Mouse (Mus musculus): ENCODE results near the gene Ace3. TPM values are rescaled to one million over a fixed set of nuclear protein-coding genes. Genes with fewer than 3 reads are reported as not detected.

Gene Ace3
- not detected in 2 replicates for polyA plus RNA-seq (2012; ENCODE audit: insufficient read depth, insufficient read length, missing spikeins)

DNA sequence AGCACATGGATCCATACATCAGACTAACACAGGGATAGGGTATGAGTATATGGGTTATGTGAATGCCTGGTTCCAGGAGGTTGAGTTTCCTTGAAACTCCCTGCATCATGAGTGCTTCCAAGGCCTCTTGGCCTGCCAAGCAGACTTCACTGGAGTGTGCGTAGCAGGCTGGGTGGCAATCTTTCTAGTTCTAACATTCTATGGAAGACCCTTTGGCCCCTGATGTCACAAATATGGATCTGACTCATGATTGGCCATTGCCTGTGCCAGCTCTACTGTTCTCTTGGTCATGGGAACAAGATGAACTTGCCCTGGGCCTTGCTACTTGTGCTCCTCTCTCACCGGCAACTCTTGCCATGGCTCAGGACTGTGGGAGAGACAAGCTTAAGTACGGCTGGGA is at the start of gene Ace3:
TSS of gene Ace3 (plus strand) at position 301 of the 400 bp plus-strand sequence.
- Histone ChIP-seq H3K4me3 (ENCODE audit: insufficient read depth, low read length) (no peak within 1 kb of the TSS), H3K4me1 (ENCODE audit: control insufficient read depth, insufficient read depth, low read length) (peaks cover 6% of the 10 kb centered on the region), H3K27ac (ENCODE audit: insufficient read depth, low read depth, low read length) (no peak within 1 kb of the TSS)
- TF ChIP-seq CTCF (IDR thresholded peaks at IDR 0.05; ENCODE audit: low read depth, low read length) = no peak
- TF ChIP-seq POLR2A (IDR thresholded peaks at IDR 0.05; ENCODE audit: borderline replicate concordance, low read depth, low read length) = no peak

GRCm38 (mm10) chr11:105944770-105945672 is 49.5 kb upstream of the Ace3 start:
- Histone ChIP-seq H3K4me1 (ENCODE audit: control insufficient read depth, insufficient read depth, low read length) (peaks cover 5% of the 10 kb centered on the region; the same call in 1 of the 2 replicates), H3K27ac (ENCODE audit: insufficient read depth, low read depth, low read length) (no peak overlapping the region), H3K4me3 (ENCODE audit: insufficient read depth, low read length) (no peak overlapping the region)
- TF ChIP-seq CTCF (IDR thresholded peaks at IDR 0.05; ENCODE audit: low read depth, low read length) = no peak
- no peak for TF ChIP-seq POLR2A (IDR thresholded peaks at IDR 0.05; ENCODE audit: borderline replicate concordance, low read depth, low read length)

GRCm38 (mm10) chr11:105946694-105947154 is 47.8 kb upstream of the Ace3 start:
- no peak overlapping the region for H3K27ac ChIP-seq (ENCODE audit: insufficient read depth, low read depth, low read length)
- peaks cover 5% of the 10 kb centered on the region; the same call in 1 of the 2 replicates for H3K4me1 ChIP-seq (ENCODE audit: control insufficient read depth, insufficient read depth, low read length)
- H3K4me3 ChIP-seq (ENCODE audit: insufficient read depth, low read length) = no peak overlapping the region
- no peak for TF ChIP-seq CTCF (IDR thresholded peaks at IDR 0.05; ENCODE audit: low read depth, low read length)
- no peak for TF ChIP-seq POLR2A (IDR thresholded peaks at IDR 0.05; ENCODE audit: borderline replicate concordance, low read depth, low read length)

GRCm38 (mm10) chr11:105948255-105948654 is 46.2 kb upstream of the Ace3 start:
- Histone ChIP-seq H3K4me1 (ENCODE audit: control insufficient read depth, insufficient read depth, low read length) (peaks cover 14% of the 10 kb centered on the region), H3K27ac (ENCODE audit: insufficient read depth, low read depth, low read length) (no peak overlapping the region), H3K4me3 (ENCODE audit: insufficient read depth, low read length) (no peak overlapping the region)
- TF ChIP-seq CTCF (IDR thresholded peaks at IDR 0.05; ENCODE audit: low read depth, low read length) (no peak), POLR2A (IDR thresholded peaks at IDR 0.05; ENCODE audit: borderline replicate concordance, low read depth, low read length) (no peak)

GRCm38 (mm10) chr11:105950519-105950918 is 44.0 kb upstream of the Ace3 start:
- Histone ChIP-seq H3K4me1 (ENCODE audit: control insufficient read depth, insufficient read depth, low read length) (peaks cover 22% of the 10 kb centered on the region), H3K4me3 (ENCODE audit: insufficient read depth, low read length) (no peak overlapping the region), H3K27ac (ENCODE audit: insufficient read depth, low read depth, low read length) (no peak overlapping the region)
- TF ChIP-seq CTCF (IDR thresholded peaks at IDR 0.05; ENCODE audit: low read depth, low read length) = no peak
- no peak for TF ChIP-seq POLR2A (IDR thresholded peaks at IDR 0.05; ENCODE audit: borderline replicate concordance, low read depth, low read length)

DNA sequence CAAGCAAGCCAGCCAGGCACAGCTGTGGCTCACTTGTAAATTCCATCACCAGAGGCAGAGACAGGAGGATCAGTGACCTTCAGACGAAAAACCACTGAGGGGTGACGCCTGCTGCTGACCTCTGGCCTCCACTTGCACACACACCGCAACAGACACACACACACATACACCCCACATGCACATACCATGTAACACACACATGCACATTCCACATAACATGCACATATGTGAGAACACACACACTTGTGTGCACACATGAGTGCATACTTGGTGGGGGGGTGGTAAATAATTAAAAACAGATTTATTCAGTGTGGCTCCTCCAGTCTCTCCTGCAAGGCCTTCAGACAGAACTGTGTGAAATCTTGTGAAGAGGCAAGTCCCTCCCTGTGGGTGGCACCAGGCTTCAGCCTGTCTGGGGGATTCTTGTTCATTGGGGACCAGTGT is 42.9 kb upstream of the Ace3 start:
- H3K4me3 ChIP-seq (ENCODE audit: insufficient read depth, low read length) = no peak overlapping the region
- TF ChIP-seq POLR2A (IDR thresholded peaks at IDR 0.05; ENCODE audit: borderline replicate concordance, low read depth, low read length) = no peak
- no peak for TF ChIP-seq CTCF (IDR thresholded peaks at IDR 0.05; ENCODE audit: low read depth, low read length)
- H3K27ac ChIP-seq (ENCODE audit: insufficient read depth, low read depth, low read length) = no peak overlapping the region
- H3K4me1 ChIP-seq (ENCODE audit: control insufficient read depth, insufficient read depth, low read length) = peaks cover 22% of the 10 kb centered on the region

DNA sequence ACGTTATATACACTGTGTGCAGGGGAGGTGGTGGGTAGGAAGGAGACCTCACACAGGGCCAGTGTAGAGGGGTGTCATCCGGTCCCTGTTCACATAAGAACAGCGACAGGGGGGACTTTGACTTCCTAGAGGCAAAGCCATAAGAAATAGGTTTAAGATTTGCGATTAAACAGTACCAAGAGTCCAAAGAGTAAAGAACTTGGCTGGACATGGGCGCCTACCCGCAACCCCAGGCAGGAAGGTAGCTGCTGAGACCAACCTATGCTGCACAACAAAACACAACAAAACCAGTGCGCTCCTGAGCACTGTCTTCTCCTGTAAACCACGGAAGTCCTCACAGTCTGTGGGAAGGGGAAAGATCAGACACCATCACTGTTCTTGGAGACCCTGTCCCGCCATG is 42.4 kb upstream of the Ace3 start:
- no peak for TF ChIP-seq CTCF (IDR thresholded peaks at IDR 0.05; ENCODE audit: low read depth, low read length)
- no peak for TF ChIP-seq POLR2A (IDR thresholded peaks at IDR 0.05; ENCODE audit: borderline replicate concordance, low read depth, low read length)

DNA sequence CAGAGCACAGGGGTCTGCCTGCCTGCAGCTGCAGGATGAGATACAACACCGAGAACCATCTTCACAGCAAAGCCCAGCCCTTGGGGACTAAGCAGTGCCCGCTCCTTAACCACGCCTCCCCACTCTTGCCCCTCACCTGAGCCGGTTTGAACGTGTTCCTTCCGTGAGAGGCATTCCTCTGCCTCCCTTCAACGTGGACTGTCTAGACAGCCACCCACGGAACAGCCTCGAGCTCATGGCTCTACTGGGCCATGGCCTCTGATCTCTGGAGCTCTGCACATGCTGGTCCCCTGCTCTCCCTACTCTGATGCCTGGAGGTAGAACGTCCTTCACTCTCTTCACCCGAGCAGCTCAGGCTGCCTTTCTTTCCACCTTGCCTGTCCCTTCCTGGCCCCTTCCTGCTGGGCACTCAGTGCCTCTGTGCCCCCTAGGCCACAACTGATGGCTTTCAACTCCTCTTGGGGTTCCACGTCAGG is 41.5 kb upstream of the Ace3 start, which contains the start of gene Cyb561:
TSS of gene Cyb561 (minus strand) at position 426 of the 476 bp plus-strand sequence.
- Histone ChIP-seq H3K27ac (ENCODE audit: insufficient read depth, low read depth, low read length) (peak within 1 kb of the TSS; percentile 38), H3K4me3 (ENCODE audit: insufficient read depth, low read length) (no peak within 1 kb of the TSS), H3K4me1 (ENCODE audit: control insufficient read depth, insufficient read depth, low read length) (peaks cover 22% of the 10 kb centered on the region)
- TF ChIP-seq POLR2A (IDR thresholded peaks at IDR 0.05; ENCODE audit: borderline replicate concordance, low read depth, low read length) (no peak), CTCF (IDR thresholded peaks at IDR 0.05; ENCODE audit: low read depth, low read length) (no peak)

More for the DNA sequence above, 42.4 kb upstream of the Ace3 start:
- peaks cover 22% of the 10 kb centered on the region for H3K4me1 ChIP-seq (ENCODE audit: control insufficient read depth, insufficient read depth, low read length)
- no peak overlapping the region for H3K4me3 ChIP-seq (ENCODE audit: insufficient read depth, low read length)
- H3K27ac ChIP-seq (ENCODE audit: insufficient read depth, low read depth, low read length) = no peak overlapping the region

DNA sequence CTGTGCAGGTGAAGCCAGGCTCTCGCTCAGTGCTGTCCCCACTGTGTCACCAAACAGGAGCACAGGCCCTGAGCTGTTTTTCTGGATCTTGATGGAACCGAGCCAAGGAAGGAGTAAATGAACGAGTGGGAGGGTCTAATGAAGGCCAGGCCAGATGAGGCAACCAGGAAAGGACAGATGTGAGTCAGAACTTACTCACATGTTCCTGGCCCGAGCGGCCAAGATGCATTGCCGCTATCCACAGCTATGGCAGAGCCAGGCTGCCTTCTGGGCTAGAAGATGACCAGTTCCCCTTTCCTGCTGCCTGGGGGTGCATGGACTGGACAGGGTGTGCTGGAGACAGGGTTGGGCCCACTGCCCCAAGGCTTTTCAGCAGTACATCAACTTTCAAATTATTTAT is 41.1 kb upstream of the Ace3 start:
- peak overlapping the region; percentile 38 for H3K27ac ChIP-seq (ENCODE audit: insufficient read depth, low read depth, low read length)
- peaks cover 26% of the 10 kb centered on the region for H3K4me1 ChIP-seq (ENCODE audit: control insufficient read depth, insufficient read depth, low read length)
- TF ChIP-seq CTCF (IDR thresholded peaks at IDR 0.05; ENCODE audit: low read depth, low read length) (no peak), POLR2A (IDR thresholded peaks at IDR 0.05; ENCODE audit: borderline replicate concordance, low read depth, low read length) (no peak)
- no peak overlapping the region for H3K4me3 ChIP-seq (ENCODE audit: insufficient read depth, low read length)
